Mouse (Mus musculus): ENCODE measurements around the gene Casr. TPM values are rescaled to one million over a fixed set of nuclear protein-coding genes. Genes with fewer than 3 reads are reported as not detected.

The Casr gene
- polyA plus RNA-seq, 1 experiment, result not detected

GRCm38 (mm10) chr16:36528822-36529221 lies 33.1 kb downstream of the Casr start:
- H3K9me3 ChIP-seq, result peaks cover 6% of the 10 kb centered on the region; the same call in 1 of the 2 replicates
- peaks cover 3% of the 10 kb centered on the region; the same call in 1 of the 2 replicates for H3K4me1 ChIP-seq
- H3K4me3 ChIP-seq (replicated peaks), result no peak overlapping the region
- no peak for TF ChIP-seq GATA1 (IDR thresholded peaks at IDR 0.05; ENCODE audit: borderline replicate concordance, low read length)
- TF ChIP-seq FLI1 (IDR thresholded peaks at IDR 0.05; ENCODE audit: low read length), result no peak
- peaks cover 6% of the 10 kb centered on the region for H3K27me3 ChIP-seq (replicated peaks)
- H3K36me3 ChIP-seq (replicated peaks; ENCODE audit: low read length), result no peaks in the 10 kb centered on the region

GRCm38 (mm10) chr16:36526596-36527282 lies 35.2 kb downstream of the Casr start:
- H3K4me3 ChIP-seq (replicated peaks), result peak overlapping the region; percentile 38
- TF ChIP-seq GATA1 (IDR thresholded peaks at IDR 0.05; ENCODE audit: borderline replicate concordance, low read length), result no peak
- no peak for TF ChIP-seq FLI1 (IDR thresholded peaks at IDR 0.05; ENCODE audit: low read length)
- peaks cover 4% of the 10 kb centered on the region for H3K27me3 ChIP-seq (replicated peaks)
- no peaks in the 10 kb centered on the region for H3K36me3 ChIP-seq (replicated peaks; ENCODE audit: low read length)
- peaks cover 3% of the 10 kb centered on the region; the same call in 1 of the 2 replicates for H3K4me1 ChIP-seq
- H3K9me3 ChIP-seq, result peaks cover 6% of the 10 kb centered on the region; the same call in 1 of the 2 replicates

- Histone ChIP-seq H3K4me1 (no peaks in the 10 kb centered on the region), H3K27me3 (replicated peaks) (peaks cover 2% of the 10 kb centered on the region), H3K4me3 (replicated peaks) (no peak overlapping the region), H3K36me3 (replicated peaks; ENCODE audit: low read length) (no peaks in the 10 kb centered on the region), H3K9me3 (peaks cover 6% of the 10 kb centered on the region; the same call in 1 of the 2 replicates)
- TF ChIP-seq GATA1 (IDR thresholded peaks at IDR 0.05; ENCODE audit: borderline replicate concordance, low read length) (no peak), FLI1 (IDR thresholded peaks at IDR 0.05; ENCODE audit: low read length) (no peak)
Observed at GRCm38 (mm10) chr16:36523095-36523494, 38.8 kb downstream of the Casr start.

DNA sequence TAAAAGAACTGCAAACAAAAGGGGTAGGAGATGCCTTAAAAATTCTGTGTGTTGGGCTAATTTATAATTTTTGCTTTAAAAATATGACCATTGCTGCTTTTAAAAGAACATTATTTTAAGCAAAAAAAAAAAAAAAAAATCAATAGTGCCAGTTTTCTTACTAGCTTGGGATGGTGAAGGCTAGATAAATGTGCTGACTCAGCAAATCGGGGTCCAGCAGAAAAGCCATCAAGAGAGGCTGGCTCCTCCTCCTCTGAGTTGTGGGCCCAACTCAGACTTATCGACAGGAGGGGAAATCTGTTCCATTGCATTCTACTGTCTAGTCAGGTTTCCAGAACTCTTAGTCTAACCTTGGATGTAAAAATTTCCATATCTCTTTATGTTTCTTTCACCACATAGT lies 45.6 kb downstream of the Casr start:
- no peaks in the 10 kb centered on the region for H3K4me1 ChIP-seq
- H3K36me3 ChIP-seq (replicated peaks; ENCODE audit: low read length), result no peaks in the 10 kb centered on the region
- no peaks in the 10 kb centered on the region for H3K9me3 ChIP-seq
- no peak overlapping the region for H3K4me3 ChIP-seq (replicated peaks)
- TF ChIP-seq GATA1 (IDR thresholded peaks at IDR 0.05; ENCODE audit: borderline replicate concordance, low read length) (no peak), FLI1 (IDR thresholded peaks at IDR 0.05; ENCODE audit: low read length) (no peak)
- no peaks in the 10 kb centered on the region for H3K27me3 ChIP-seq (replicated peaks)

DNA sequence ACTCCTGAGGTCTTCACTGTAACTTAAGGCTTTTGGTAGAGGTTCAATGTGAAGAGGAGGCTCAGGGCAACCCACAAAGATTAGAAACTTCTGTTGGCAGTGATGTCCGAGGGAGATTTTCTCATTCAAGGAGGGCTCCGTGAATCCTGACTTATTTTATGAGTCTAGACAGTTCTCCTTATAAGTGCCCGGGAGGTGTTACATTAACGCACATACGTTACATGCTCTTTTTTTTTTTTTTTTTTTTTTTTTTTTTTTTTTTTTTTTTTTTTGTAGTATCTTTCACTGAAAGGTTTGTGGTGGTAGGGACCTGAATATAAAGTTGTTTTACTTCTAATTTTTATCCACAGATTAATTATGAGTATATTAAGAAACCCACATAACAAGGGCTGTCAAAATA lies 54.6 kb downstream of the Casr start:
- no peaks in the 10 kb centered on the region for H3K36me3 ChIP-seq (replicated peaks; ENCODE audit: low read length)
- no peaks in the 10 kb centered on the region for H3K27me3 ChIP-seq (replicated peaks)
- no peak overlapping the region for H3K4me3 ChIP-seq (replicated peaks)
- no peaks in the 10 kb centered on the region for H3K4me1 ChIP-seq
- TF ChIP-seq GATA1 (IDR thresholded peaks at IDR 0.05; ENCODE audit: borderline replicate concordance, low read length), result no peak
- peaks cover 13% of the 10 kb centered on the region for H3K9me3 ChIP-seq

DNA sequence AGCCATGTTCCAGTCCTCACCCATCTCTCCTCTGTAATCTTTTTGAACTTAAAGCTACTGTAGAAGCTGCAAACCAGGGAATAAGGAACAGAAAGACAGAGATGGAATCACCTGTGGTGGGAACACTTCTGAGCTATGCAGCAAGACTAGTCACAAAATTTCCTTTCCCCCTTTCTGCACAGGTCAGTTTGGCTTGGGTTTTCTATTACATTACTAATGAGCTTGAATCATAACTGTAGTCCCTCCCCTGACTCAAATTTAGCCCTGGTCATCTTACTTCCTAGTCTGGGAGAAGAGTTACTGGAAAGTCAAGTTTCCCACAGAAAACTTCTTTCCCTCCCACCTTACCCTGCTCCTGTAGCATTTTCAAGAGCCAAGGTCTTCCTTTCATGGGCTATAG lies 55.1 kb downstream of the Casr start:
- TF ChIP-seq GATA1 (IDR thresholded peaks at IDR 0.05; ENCODE audit: borderline replicate concordance, low read length), result no peak
- TF ChIP-seq FLI1 (IDR thresholded peaks at IDR 0.05; ENCODE audit: low read length), result no peak
- H3K9me3 ChIP-seq, result peaks cover 13% of the 10 kb centered on the region
- no peaks in the 10 kb centered on the region for H3K4me1 ChIP-seq
- no peaks in the 10 kb centered on the region for H3K36me3 ChIP-seq (replicated peaks; ENCODE audit: low read length)
- H3K27me3 ChIP-seq (replicated peaks), result no peaks in the 10 kb centered on the region
- no peak overlapping the region for H3K4me3 ChIP-seq (replicated peaks)

DNA sequence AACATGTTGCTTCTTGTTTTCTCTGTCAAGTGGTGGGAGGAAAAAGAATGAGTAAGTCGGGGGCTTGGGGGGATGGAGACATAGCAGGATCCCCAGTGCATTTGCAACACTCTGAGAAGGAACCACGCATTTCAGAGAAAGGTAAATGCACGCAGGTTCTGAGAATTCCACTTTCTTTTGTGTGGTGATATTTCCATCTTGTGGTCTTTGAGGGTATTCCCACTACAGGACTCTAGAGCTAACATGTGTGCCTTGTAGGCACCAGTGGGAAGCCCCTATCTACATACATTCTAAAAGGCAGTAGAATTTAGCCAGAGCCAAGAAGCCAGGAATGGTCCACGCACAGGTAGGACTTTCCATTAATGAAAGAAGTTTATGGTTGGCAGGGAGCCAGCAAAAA lies 56.0 kb downstream of the Casr start:
- H3K9me3 ChIP-seq, result peaks cover 13% of the 10 kb centered on the region
- no peak overlapping the region for H3K4me3 ChIP-seq (replicated peaks)
- H3K4me1 ChIP-seq, result no peaks in the 10 kb centered on the region
- TF ChIP-seq GATA1 (IDR thresholded peaks at IDR 0.05; ENCODE audit: borderline replicate concordance, low read length) (no peak), FLI1 (IDR thresholded peaks at IDR 0.05; ENCODE audit: low read length) (no peak)
- no peaks in the 10 kb centered on the region for H3K27me3 ChIP-seq (replicated peaks)
- H3K36me3 ChIP-seq (replicated peaks; ENCODE audit: low read length), result no peaks in the 10 kb centered on the region

- Histone ChIP-seq H3K4me1 (no peaks in the 10 kb centered on the region), H3K4me3 (replicated peaks) (no peak overlapping the region), H3K9me3 (peaks cover 11% of the 10 kb centered on the region), H3K36me3 (replicated peaks; ENCODE audit: low read length) (no peaks in the 10 kb centered on the region), H3K27me3 (replicated peaks) (no peaks in the 10 kb centered on the region)
- TF ChIP-seq GATA1 (IDR thresholded peaks at IDR 0.05; ENCODE audit: borderline replicate concordance, low read length) (no peak), FLI1 (IDR thresholded peaks at IDR 0.05; ENCODE audit: low read length) (no peak)
Observed at GRCm38 (mm10) chr16:36505134-36505533, 56.8 kb downstream of the Casr start.

GRCm38 (mm10) chr16:36502286-36502685 lies 59.7 kb downstream of the Casr start:
- TF ChIP-seq GATA1 (IDR thresholded peaks at IDR 0.05; ENCODE audit: borderline replicate concordance, low read length) (no peak), FLI1 (IDR thresholded peaks at IDR 0.05; ENCODE audit: low read length) (no peak)
- no peaks in the 10 kb centered on the region for H3K4me1 ChIP-seq
- peaks cover under 1% of the 10 kb centered on the region for H3K27me3 ChIP-seq (replicated peaks)
- peaks cover 8% of the 10 kb centered on the region; the same call in 1 of the 2 replicates for H3K9me3 ChIP-seq
- H3K36me3 ChIP-seq (replicated peaks; ENCODE audit: low read length), result no peaks in the 10 kb centered on the region
- no peak overlapping the region for H3K4me3 ChIP-seq (replicated peaks)

GRCm38 (mm10) chr16:36492420-36492819 lies 69.5 kb downstream of the Casr start:
- Histone ChIP-seq H3K27me3 (replicated peaks) (peaks cover 2% of the 10 kb centered on the region), H3K36me3 (replicated peaks; ENCODE audit: low read length) (no peaks in the 10 kb centered on the region), H3K4me1 (no peaks in the 10 kb centered on the region), H3K9me3 (peaks cover 35% of the 10 kb centered on the region), H3K4me3 (replicated peaks) (no peak overlapping the region)
- TF ChIP-seq FLI1 (IDR thresholded peaks at IDR 0.05; ENCODE audit: low read length) (no peak), GATA1 (IDR thresholded peaks at IDR 0.05; ENCODE audit: borderline replicate concordance, low read length) (no peak)
